In the genomic region with DNA sequence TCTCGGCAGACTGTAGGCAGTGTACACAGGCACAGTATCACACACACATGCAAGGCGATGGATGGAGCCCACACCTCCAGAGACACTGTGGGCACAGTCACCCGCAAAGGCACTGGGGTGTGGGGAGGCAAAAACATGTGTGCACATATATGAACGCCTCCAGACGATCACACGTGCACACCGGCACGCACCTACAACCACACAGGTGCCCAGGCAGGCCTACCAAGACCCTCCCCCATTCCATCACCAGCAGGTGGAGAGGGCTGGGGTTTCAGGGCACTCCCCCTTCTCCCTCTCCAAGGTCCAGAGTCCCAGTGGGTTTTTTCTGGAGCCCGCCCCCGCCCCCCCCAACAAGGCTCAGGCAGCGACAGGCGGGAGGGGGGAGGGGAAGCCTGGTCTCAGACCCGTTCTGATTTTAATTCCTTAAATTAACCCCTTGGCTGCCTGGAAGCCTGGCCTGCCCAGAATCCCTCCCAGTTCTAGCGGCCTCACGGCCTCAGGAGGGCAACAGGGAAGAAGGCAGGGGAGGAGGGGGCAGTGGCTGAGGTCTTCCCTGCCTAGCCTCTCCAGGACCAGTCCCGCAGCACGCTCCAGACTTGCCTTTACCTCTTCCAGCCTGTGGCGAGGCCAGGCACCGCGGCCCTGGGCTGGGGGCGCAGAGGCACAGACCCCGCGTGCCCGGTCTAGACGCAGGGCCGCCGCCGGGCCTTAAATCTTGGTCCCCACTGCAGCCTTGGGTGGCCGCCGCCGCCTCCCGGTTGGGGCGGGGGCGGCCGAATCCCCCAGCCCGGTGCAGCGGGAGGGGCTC, we compare ENCODE assay signal across 8 mouse cellular contexts. TPM values are rescaled to one million over a fixed set of nuclear protein-coding genes. Genes with fewer than 3 reads are reported as not detected.
DNase-seq lines count a peak whose midpoint lies in the region; ATAC-seq and TF ChIP-seq lines count a peak whose summit lies in the region.

No protein-coding gene starts in this region.

- no peak for DNase-seq in heart, postnatal 4 days
- DNase-seq in forebrain, embryonic 10.5 days (ENCODE audit: extremely low spot score, low spot score): peak; percentile 64
- DNase-seq in liver, embryonic 11.5 days (ENCODE audit: low spot score): peak; percentile 53
- peak; percentile 64 for DNase-seq in right cerebral cortex, postnatal 25 days
- no peak for DNase-seq in gastrocnemius, postnatal 36 days
- DNase-seq in spleen, adult 12 weeks (ENCODE audit: low spot score): no peak

- H3K4me1 ChIP-seq in heart, embryonic 16.5 days (ENCODE audit: control insufficient read depth, insufficient read depth, low read length): peaks cover 4% of the 10 kb centered on the region
- no peaks in the 10 kb centered on the region for H3K4me1 ChIP-seq in bone marrow macrophage, adult 2 months (ENCODE audit: control insufficient read depth, insufficient read depth, low read length)
- H3K4me1 ChIP-seq in forebrain, embryonic 10.5 days: peaks cover 27% of the 10 kb centered on the region
- no peaks in the 10 kb centered on the region for H3K4me1 ChIP-seq in liver, embryonic 11.5 days (replicated peaks; ENCODE audit: control insufficient read depth, insufficient read depth, low read length)

- intact Hi-C loops in gastrocnemius, postnatal 36 days (cut with DNase I): no loop called here

- H3K9ac ChIP-seq in heart, embryonic 16.5 days (ENCODE audit: low read length): peak overlapping the region; percentile 62
- no peak overlapping the region for H3K9ac ChIP-seq in liver, embryonic 11.5 days (ENCODE audit: low read depth, low read length)

- peaks cover 41% of the 10 kb centered on the region for H3K27me3 ChIP-seq in heart, embryonic 16.5 days (ENCODE audit: control insufficient read depth, insufficient read depth, low read length)
- H3K27me3 ChIP-seq in forebrain, embryonic 10.5 days (ENCODE audit: poor library complexity, severe bottlenecking): peaks cover 62% of the 10 kb centered on the region
- peaks cover 37% of the 10 kb centered on the region for H3K27me3 ChIP-seq in liver, embryonic 11.5 days (replicated peaks; ENCODE audit: control insufficient read depth, insufficient read depth, low read length)

- no peak for TF ChIP-seq POLR2A in bone marrow macrophage, adult 2 months (IDR thresholded peaks at IDR 0.05; ENCODE audit: borderline replicate concordance, low read depth, low read length)

- WGBS in heart, embryonic 16.5 days: 2% methylated on average over 33 of the region's 37 CpGs
- WGBS in forebrain, embryonic 10.5 days: under 1% methylated on average over 37 of the region's 37 CpGs
- WGBS in liver, embryonic 11.5 days: 3% methylated on average over 36 of the region's 37 CpGs

- H3K36me3 ChIP-seq in heart, embryonic 16.5 days (ENCODE audit: control insufficient read depth, insufficient read depth): no peaks in the 10 kb centered on the region
- H3K36me3 ChIP-seq in forebrain, embryonic 10.5 days (replicated peaks): no peaks in the 10 kb centered on the region
- no peaks in the 10 kb centered on the region for H3K36me3 ChIP-seq in liver, embryonic 11.5 days (ENCODE audit: control insufficient read depth, insufficient read depth, low read length)

- H3K27ac ChIP-seq in heart, embryonic 16.5 days (ENCODE audit: low read length): no peak overlapping the region
- no peak overlapping the region for H3K27ac ChIP-seq in bone marrow macrophage, adult 2 months (ENCODE audit: insufficient read depth, low read depth, low read length)
- H3K27ac ChIP-seq in forebrain, embryonic 10.5 days: peak overlapping the region; percentile 88
- H3K27ac ChIP-seq in liver, embryonic 11.5 days (ENCODE audit: low read depth, low read length): no peak overlapping the region

- peak overlapping the region; percentile 69 for H3K4me3 ChIP-seq in heart, embryonic 16.5 days (ENCODE audit: low read length)
- peak overlapping the region; percentile 46 for H3K4me3 ChIP-seq in bone marrow macrophage, adult 2 months (ENCODE audit: insufficient read depth, low read length)
- peak overlapping the region; percentile 87 for H3K4me3 ChIP-seq in forebrain, embryonic 10.5 days
- peak overlapping the region; percentile 59 for H3K4me3 ChIP-seq in liver, embryonic 11.5 days (ENCODE audit: low read depth, low read length)

- ATAC-seq in heart, embryonic 16.5 days (replicated peaks; ENCODE audit: extremely low read depth, insufficient read depth, low FRiP score): no peak
- ATAC-seq in liver, embryonic 11.5 days (replicated peaks; ENCODE audit: low FRiP score): no peak; the same call in 1 of the 2 replicates

- TF ChIP-seq CTCF in bone marrow macrophage, adult 2 months (IDR thresholded peaks at IDR 0.05; ENCODE audit: low read depth, low read length): no peak

- peak overlapping the region; percentile 92 for H3K4me2 ChIP-seq in heart, embryonic 16.5 days (ENCODE audit: low read depth, low read length)
- H3K4me2 ChIP-seq in liver, embryonic 11.5 days: peak overlapping the region; percentile 65

- H3K9me3 ChIP-seq in heart, embryonic 16.5 days (replicated peaks; ENCODE audit: control insufficient read depth, low read length): no peaks in the 10 kb centered on the region
- no peaks in the 10 kb centered on the region for H3K9me3 ChIP-seq in forebrain, embryonic 10.5 days
- H3K9me3 ChIP-seq in liver, embryonic 11.5 days (ENCODE audit: control insufficient read depth, low read length): no peaks in the 10 kb centered on the region

RNA-seq across cellular contexts. Expression of gene Fbxo41, which starts 0.5 kb away (rescaled TPM):
- polyA plus RNA-seq in heart, embryonic 16.5 days (2015; fragmentation: Nextera tagmentation; extraction: Ambion mirVana): 0.02 TPM in 1 of 2 replicates, not detected in the other
- not detected for total RNA-seq in heart, postnatal 4 days (2021)
- not detected in 2 replicates for polyA plus RNA-seq in bone marrow macrophage, adult 2 months (2012; ENCODE audit: insufficient read depth, insufficient read length, missing spikeins)
- polyA plus RNA-seq in forebrain, embryonic 10.5 days (2016; fragmentation: Nextera tagmentation; extraction: Ambion mirVana): 0.48 and 0.64 TPM in 2 replicates
- polyA plus RNA-seq in liver, embryonic 11.5 days (2014; fragmentation: Nextera tagmentation; extraction: Ambion mirVana): 0.04 and 0.08 TPM in 2 replicates
- total RNA-seq in gastrocnemius, postnatal 36 days (2021): under 1 TPM in 1 of 2 experiments, not detected in 1; 0.03 TPM

RNA-seq across cellular contexts. Expression of gene Egr4, which starts 11.1 kb away (rescaled TPM):
- polyA plus RNA-seq in heart, embryonic 16.5 days (2015; fragmentation: Nextera tagmentation; extraction: Ambion mirVana): not detected in 2 replicates
- not detected for total RNA-seq in heart, postnatal 4 days (2021)
- not detected in 2 replicates for polyA plus RNA-seq in bone marrow macrophage, adult 2 months (2012; ENCODE audit: insufficient read depth, insufficient read length, missing spikeins)
- polyA plus RNA-seq in forebrain, embryonic 10.5 days (2016; fragmentation: Nextera tagmentation; extraction: Ambion mirVana): not detected in 2 replicates
- polyA plus RNA-seq in liver, embryonic 11.5 days (2014; fragmentation: Nextera tagmentation; extraction: Ambion mirVana): not detected in 2 replicates
- not detected for total RNA-seq in gastrocnemius, postnatal 36 days (2021)

RNA-seq across cellular contexts. Expression of gene Pradc1, which starts 50.5 kb away (rescaled TPM):
- polyA plus RNA-seq in heart, embryonic 16.5 days (2015; fragmentation: Nextera tagmentation; extraction: Ambion mirVana): 44.2 and 50.9 TPM in 2 replicates
- 10 to 100 TPM; 25.7 to 29.2 TPM for total RNA-seq in heart, postnatal 4 days (2021)
- polyA plus RNA-seq in bone marrow macrophage, adult 2 months (2012; ENCODE audit: insufficient read depth, insufficient read length, missing spikeins): 8.0 and 9.7 TPM in 2 replicates
- 35.3 and 37.2 TPM in 2 replicates for polyA plus RNA-seq in forebrain, embryonic 10.5 days (2016; fragmentation: Nextera tagmentation; extraction: Ambion mirVana)
- polyA plus RNA-seq in liver, embryonic 11.5 days (2014; fragmentation: Nextera tagmentation; extraction: Ambion mirVana): 35.7 and 37.7 TPM in 2 replicates
- 10 to 100 TPM in 1 of 2 experiments, 1 to 10 TPM in 1; 9.6 to 11.0 TPM for total RNA-seq in gastrocnemius, postnatal 36 days (2021)

RNA-seq across cellular contexts. Expression of gene Cct7, which starts 51.0 kb away (rescaled TPM):
- 376 and 381 TPM in 2 replicates for polyA plus RNA-seq in heart, embryonic 16.5 days (2015; fragmentation: Nextera tagmentation; extraction: Ambion mirVana)
- total RNA-seq in heart, postnatal 4 days (2021): 100 to 1,000 TPM; 189 to 197 TPM
- polyA plus RNA-seq in bone marrow macrophage, adult 2 months (2012; ENCODE audit: insufficient read depth, insufficient read length, missing spikeins): 89.3 and 96.7 TPM in 2 replicates
- 766 and 774 TPM in 2 replicates for polyA plus RNA-seq in forebrain, embryonic 10.5 days (2016; fragmentation: Nextera tagmentation; extraction: Ambion mirVana)
- polyA plus RNA-seq in liver, embryonic 11.5 days (2014; fragmentation: Nextera tagmentation; extraction: Ambion mirVana): 695 and 755 TPM in 2 replicates
- 100 to 1,000 TPM; 107 to 117 TPM for total RNA-seq in gastrocnemius, postnatal 36 days (2021)

Comparison
In these comparisons a context has a peak if more than half of its experiments do, and no peak if none do; other contexts are left out.
1. DNase-seq: peak in forebrain, embryonic 10.5 days (single experiment), liver, embryonic 11.5 days (single experiment) and right cerebral cortex, postnatal 25 days (single experiment); none in heart, postnatal 4 days (single experiment), gastrocnemius, postnatal 36 days (0 of 2) and spleen, adult 12 weeks (single experiment).
2. Peak in every context shown above with its lines, with median percentiles within 50 percentile points of each other: H3K4me3 ChIP-seq.